Mouse (Mus musculus) urinary bladder, postnatal 10 days (tissue): ENCODE measurements around the gene Chrna1.

ENCODE experiments used
- DNase-seq: peaks from one replicate; pipeline ENCODE4 v3.0.0; 2022; ENCODE audit warnings: low spot score

Chrna1 gene

GRCm38 (mm10) chr2:73580166-73580565 lies at the start of gene Chrna1:
Gene Chrna1 (minus strand): TSS chr2:73580338.
- no peak for DNase-seq

GRCm38 (mm10) chr2:73618486-73619052 lies 38.4 kb upstream of the Chrna1 start:
- no peak for DNase-seq

DNA sequence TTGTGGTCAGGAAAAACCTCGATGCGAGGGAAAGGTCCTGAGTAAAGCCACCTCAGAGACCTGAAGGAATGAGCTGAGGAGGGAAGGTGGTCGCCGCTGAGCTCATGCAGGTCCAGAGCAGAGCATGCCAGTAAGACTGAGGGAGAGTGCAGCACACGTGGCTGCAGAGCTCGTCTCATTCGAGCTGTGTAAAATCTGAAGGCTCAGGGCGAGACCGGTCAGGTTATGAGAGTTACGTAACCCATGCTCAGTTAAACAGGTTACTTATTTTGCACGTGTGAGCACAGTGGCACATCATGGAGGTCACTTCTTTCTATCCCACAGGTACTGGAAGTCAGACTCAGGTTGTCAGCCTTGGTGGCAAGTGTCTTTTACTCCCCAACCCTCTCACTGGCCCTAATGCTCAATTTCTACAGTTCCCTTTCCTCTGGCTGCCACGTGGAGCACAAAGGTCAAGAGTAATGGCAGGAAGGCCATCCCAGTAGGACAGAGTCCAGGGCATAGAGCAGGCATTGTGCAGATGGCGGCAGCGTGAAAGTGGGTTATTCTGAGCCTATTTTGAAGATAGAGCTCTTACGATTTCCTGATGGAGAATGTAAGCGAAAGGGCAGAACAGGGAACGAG lies 36.4 kb upstream of the Chrna1 start:
- DNase-seq, result no peak

GRCm38 (mm10) chr2:73615456-73615855 lies 35.3 kb upstream of the Chrna1 start:
- DNase-seq, result no peak

DNA sequence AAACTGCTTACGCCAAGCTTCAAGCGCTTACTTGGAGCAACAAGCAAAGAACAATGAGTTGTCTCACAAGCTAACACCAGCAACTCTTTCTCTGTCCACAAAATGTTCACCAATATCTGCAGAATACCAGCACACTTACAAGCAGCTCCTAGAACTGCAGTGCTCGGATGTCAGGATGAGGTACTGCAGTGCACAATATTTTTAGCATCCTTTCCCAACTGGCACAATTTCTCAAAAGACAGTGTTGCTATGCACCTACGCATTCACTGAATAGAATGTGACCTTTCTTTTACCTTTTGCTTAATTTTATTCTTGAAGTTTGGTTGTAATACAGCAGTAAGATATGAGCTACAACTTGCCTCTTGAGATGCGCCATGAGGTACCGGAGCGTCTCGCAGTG lies 34.2 kb upstream of the Chrna1 start:
- no peak for DNase-seq

DNA sequence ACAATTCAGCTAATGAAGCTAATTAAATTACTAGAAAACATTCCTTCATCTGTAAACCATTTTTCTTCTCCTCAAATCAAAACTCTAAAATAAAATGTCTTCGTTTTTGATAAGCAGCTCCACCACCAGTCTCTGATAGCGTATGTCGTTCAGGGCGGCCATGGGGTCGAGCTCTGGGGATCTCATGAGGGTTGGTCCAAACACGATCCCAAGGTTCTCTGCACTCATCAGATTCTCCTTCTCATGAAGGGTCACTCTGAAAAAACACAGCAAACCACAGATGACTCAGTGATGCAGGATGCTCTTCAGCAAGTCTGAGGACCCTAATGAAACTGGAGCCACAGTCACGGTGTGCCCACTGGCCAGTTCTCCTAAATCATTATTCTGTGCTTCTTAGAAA lies 32.8 kb upstream of the Chrna1 start:
- no peak for DNase-seq

DNA sequence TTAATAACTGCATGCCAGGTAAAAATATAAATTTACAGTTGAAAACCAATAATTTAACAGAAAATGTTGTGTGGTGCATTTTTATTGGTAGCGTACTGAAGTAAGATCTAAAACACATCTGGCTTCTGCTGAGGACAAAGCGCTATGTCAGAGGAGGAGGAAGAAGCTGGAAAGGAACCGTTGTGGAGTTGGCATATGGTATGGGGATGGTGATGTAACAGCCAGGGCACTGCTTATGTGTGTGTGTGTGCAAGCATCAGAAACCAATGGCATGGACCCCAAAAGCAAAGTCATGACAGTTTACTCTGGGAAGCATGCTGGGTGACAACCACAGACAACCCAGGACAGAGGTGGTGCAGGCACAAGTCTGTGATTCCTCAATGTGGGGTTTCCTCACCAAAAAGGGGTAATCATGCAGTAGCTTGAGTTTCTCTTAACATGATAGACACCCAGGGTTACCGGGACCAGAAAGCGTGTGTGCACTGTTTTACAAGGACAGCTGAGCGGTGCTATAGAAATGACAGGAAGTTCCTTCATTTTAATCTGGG lies 32.3 kb upstream of the Chrna1 start:
- no peak for DNase-seq

GRCm38 (mm10) chr2:73611798-73612197 lies 31.7 kb upstream of the Chrna1 start:
- no peak for DNase-seq

GRCm38 (mm10) chr2:73609724-73610210 lies 29.6 kb upstream of the Chrna1 start:
- DNase-seq, result no peak

GRCm38 (mm10) chr2:73609067-73609723 lies 29.1 kb upstream of the Chrna1 start:
- DNase-seq, result no peak

GRCm38 (mm10) chr2:73608391-73608790 lies 28.3 kb upstream of the Chrna1 start:
- DNase-seq, result no peak

- DNase-seq, result no peak
Measured at GRCm38 (mm10) chr2:73607609-73608008, 27.5 kb upstream of the Chrna1 start.

GRCm38 (mm10) chr2:73607146-73607545 lies 27.0 kb upstream of the Chrna1 start:
- DNase-seq, result no peak

DNA sequence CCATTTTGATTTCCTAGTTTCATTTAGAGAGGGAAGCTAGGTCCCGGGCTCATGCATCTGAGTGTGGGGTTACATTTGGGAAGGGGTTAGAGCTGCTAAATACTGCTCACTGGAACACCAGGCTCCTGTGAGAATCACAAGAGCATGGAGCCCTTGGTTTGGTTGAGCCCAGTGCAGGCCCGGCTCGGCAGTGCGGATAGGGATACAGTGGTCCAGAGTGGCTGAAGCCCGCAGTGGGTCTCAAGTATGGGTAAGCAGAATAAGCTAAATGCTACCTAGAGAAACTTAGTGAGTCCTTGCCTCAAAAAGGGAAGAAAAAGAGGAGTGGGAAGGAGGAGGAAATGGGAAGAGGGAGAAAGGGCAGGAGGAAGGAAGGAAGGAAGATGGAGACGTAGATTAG lies 26.5 kb upstream of the Chrna1 start:
- DNase-seq, result no peak

DNA sequence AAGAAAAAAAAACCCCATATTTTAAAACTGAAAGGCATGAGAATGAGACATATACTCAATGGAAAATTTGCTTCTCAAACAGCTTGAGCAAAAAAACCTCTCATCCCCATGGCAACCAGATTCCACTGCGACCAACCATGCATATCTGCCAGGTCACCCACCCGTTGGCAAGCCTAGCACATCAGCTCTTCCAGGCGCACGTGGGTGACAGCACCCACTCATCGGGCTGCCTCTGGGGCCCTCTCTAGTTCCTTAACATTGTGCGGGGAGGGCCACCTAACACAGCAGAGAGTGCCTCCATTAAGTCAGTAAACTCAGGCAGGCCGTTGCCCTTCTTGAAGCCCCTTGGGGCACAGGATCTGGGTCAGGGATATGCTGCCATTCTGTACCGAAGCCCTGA lies 24.9 kb upstream of the Chrna1 start:
- DNase-seq, result no peak

DNA sequence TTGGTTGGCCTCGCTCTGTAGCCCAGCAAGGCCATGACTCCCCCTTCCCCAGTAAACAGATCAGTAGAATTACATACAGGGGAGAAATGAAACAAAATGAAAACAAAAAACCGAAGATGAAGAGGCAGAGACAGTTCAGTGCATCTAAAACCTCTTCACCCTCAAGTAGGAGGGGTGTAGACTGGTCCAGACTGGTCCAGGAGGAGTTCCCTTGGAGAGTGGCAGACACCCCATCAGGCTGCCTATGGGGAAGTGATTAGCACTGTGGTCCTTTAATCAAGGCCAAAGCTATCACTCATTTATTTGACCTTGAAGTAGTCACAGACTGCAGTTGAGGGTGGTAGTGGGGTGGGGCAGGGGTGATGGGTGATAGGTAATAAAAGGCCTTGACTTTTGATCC lies 24.4 kb upstream of the Chrna1 start:
- no peak for DNase-seq

DNA sequence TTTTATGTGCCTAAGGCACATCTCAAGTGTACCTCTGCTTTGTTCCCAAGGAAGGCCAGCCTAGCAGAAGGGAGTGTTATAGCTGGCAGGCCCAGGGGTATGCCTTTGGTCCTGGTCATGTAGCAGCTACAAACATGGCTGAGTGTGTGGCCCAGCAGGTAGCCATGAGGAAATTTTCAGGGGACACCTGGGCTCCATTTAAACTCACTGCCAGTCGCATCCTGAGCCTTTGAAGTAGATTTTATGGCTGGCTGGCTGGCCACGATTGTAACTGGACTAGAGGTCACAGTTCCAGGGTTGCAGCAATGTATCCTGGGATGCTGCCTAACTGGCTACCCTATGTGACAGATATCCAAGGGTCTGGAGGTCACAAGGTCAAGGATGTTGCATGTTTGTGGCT lies 20.5 kb upstream of the Chrna1 start:
- no peak for DNase-seq

DNA sequence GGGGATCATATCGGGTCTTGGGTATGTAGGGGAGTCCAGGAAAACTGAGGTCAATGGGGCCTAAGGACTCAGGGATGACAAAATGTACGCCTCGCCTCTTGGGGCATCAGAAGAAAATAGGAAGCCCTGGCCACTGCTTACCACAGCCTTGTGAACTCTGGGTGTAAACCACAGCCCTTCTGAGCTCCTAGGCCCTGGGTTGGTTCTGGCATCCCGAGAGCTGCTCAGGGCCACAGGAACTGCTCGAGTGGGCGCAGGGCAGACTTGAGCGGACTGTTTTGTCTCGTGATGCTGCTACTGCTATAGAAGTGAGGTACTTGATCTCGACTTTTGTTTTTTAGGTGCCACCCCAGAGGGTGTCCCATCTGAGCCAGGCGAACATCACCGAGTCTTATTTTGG lies 17.6 kb upstream of the Chrna1 start:
- no peak for DNase-seq

GRCm38 (mm10) chr2:73596786-73597185 lies 16.6 kb upstream of the Chrna1 start:
- no peak for DNase-seq

DNA sequence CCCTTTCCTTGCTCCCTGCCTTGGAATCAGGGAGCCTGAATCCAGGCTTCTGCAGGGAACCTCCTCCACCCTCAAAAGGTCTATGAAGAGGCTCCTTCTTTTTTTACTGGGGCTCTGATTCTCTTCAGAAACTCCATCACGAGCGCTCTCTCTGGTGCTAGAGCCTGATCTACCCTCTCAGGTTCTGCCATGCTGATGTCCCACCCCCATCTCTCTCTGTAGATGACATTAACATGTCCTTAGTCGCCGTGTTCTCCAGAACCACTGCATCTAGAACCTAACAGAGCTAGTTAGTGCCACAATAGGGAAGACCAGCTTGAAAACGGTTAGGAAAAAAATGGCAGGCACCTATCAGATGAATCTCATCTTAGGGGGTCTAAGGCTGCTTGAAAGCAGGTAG lies 16.2 kb upstream of the Chrna1 start:
- no peak for DNase-seq

- DNase-seq, result no peak
Measured at GRCm38 (mm10) chr2:73593101-73593439, 12.9 kb upstream of the Chrna1 start.

- DNase-seq, result no peak
Measured at GRCm38 (mm10) chr2:73592231-73593100, 12.3 kb upstream of the Chrna1 start.
